Mouse (Mus musculus): Measurements from ENCODE around the gene Rasal2. TPM values are rescaled to one million over a fixed set of nuclear protein-coding genes. Genes with fewer than 3 reads are reported as not detected.

Gene Rasal2
- total and polyA plus RNA-seq, 3 experiments = 1.5 to 3.2 TPM; not detected in 1

GRCm38 (mm10) chr1:157412454-157413369, at the start of gene Rasal2 (continued):
- TF ChIP-seq HCFC1 (IDR thresholded peaks at IDR 0.05; ENCODE audit: low read depth, low read length) (peak; percentile 88), MEF2A (IDR thresholded peaks at IDR 0.05; ENCODE audit: extremely low read depth, insufficient replicate concordance, low read depth, low read length, poor library complexity, severe bottlenecking) (peak; percentile 65; the same call in 1 of the 2 replicates), MAX (IDR thresholded peaks at IDR 0.05; ENCODE audit: low read length) (peak; percentile 93), ZMIZ1 (IDR thresholded peaks at IDR 0.05; ENCODE audit: low read depth, low read length) (peak; percentile 38; the same call in 1 of the 2 replicates)

- Histone ChIP-seq H3K27me3 (ENCODE audit: control insufficient read depth in 1 of 2, insufficient read depth in 2 of 2, low read length in 2 of 2) (no peaks in the 10 kb centered on the region), H3K36me3 (ENCODE audit: control insufficient read depth in 1 of 2, insufficient read depth in 2 of 2, low read length in 2 of 2) (peaks cover 0 to 5% of the 10 kb centered on the region in 2 experiments; a peak in 2 of 4 replicates), H3K4me1 (ENCODE audit: control insufficient read depth in 1 of 2, insufficient read depth in 2 of 2, low read length in 2 of 2) (peaks cover 3 to 7% of the 10 kb centered on the region in 2 experiments; a peak in 2 of 4 replicates), H3K27ac (ENCODE audit: control insufficient read depth, low read depth, low read length) (no peak overlapping the region), H3K9ac (ENCODE audit: control insufficient read depth, low read depth, low read length, poor library complexity, severe bottlenecking) (no peak overlapping the region), H3K79me2 (ENCODE audit: control insufficient read depth, insufficient read depth, low read length, poor library complexity) (no peaks in the 10 kb centered on the region), H3K9me3 (replicated peaks; ENCODE audit: insufficient read depth, low read length) (no peaks in the 10 kb centered on the region), H3K4me3 (ENCODE audit: control insufficient read depth in 1 of 2, insufficient read depth in 1 of 2, low read depth in 2 of 2, low read length in 2 of 2) (no peak overlapping the region)
- TF ChIP-seq POLR2AphosphoS2 (IDR thresholded peaks at IDR 0.05; ENCODE audit: low read length) (no peak), ZKSCAN1 (IDR thresholded peaks at IDR 0.05; ENCODE audit: low read depth, low read length) (no peak)
- DNase-seq (ENCODE audit: low read depth, low spot score) = no peak
These were observed 48.9 kb upstream of the Rasal2 start for GRCm38 (mm10) chr1:157461276-157461675.

- H3K4me1 ChIP-seq (ENCODE audit: control insufficient read depth in 1 of 2, insufficient read depth in 2 of 2, low read length in 2 of 2) = peaks cover 3 to 7% of the 10 kb centered on the region in 2 experiments; a peak in 2 of 4 replicates
- no peak overlapping the region for H3K9ac ChIP-seq (ENCODE audit: control insufficient read depth, low read depth, low read length, poor library complexity, severe bottlenecking)
- H3K4me3 ChIP-seq (ENCODE audit: control insufficient read depth in 1 of 2, insufficient read depth in 1 of 2, low read depth in 2 of 2, low read length in 2 of 2) = no peak overlapping the region
- DNase-seq (ENCODE audit: low read depth, low spot score) = peak; percentile 70
- TF ChIP-seq MAFK (IDR thresholded peaks at IDR 0.05; ENCODE audit: borderline replicate concordance, low read depth, low read length) (no peak), TCF12 (IDR thresholded peaks at IDR 0.05; ENCODE audit: low read depth, low read length) (no peak), ZNF384 (IDR thresholded peaks at IDR 0.05; ENCODE audit: low read depth, low read length) (peak; percentile 97), JUND (IDR thresholded peaks at IDR 0.05; ENCODE audit: low read depth, low read length) (0 out of 2 replicates have a peak, but pooled peaks have one; percentile 38)
- H3K79me2 ChIP-seq (ENCODE audit: control insufficient read depth, insufficient read depth, low read length, poor library complexity) = no peaks in the 10 kb centered on the region
- H3K9me3 ChIP-seq (replicated peaks; ENCODE audit: insufficient read depth, low read length) = no peaks in the 10 kb centered on the region
- H3K27ac ChIP-seq (ENCODE audit: control insufficient read depth, low read depth, low read length) = no peak overlapping the region
- H3K36me3 ChIP-seq (ENCODE audit: control insufficient read depth in 1 of 2, insufficient read depth in 2 of 2, low read length in 2 of 2) = peaks cover 0 to 5% of the 10 kb centered on the region in 2 experiments; a peak in 2 of 4 replicates
- H3K27me3 ChIP-seq (ENCODE audit: control insufficient read depth in 1 of 2, insufficient read depth in 2 of 2, low read length in 2 of 2) = no peaks in the 10 kb centered on the region
These were observed 47.5 kb upstream of the Rasal2 start for GRCm38 (mm10) chr1:157459904-157460303.

Data from MEL (cell line).